Mouse (Mus musculus): Measurements from ENCODE around the gene Micu2.

The Micu2 gene

GRCm38 (mm10) chr14:57894346-57894745 is 104.7 kb downstream of the Micu2 start:
- DNase-seq (ENCODE audit: low spot score in 2 of 2) = no peak

GRCm38 (mm10) chr14:57892961-57893360 is 106.1 kb downstream of the Micu2 start:
- no peak for DNase-seq (ENCODE audit: low spot score in 2 of 2)

- peak; percentile 88 to 96 for DNase-seq (ENCODE audit: low spot score in 2 of 2)
Observed at GRCm38 (mm10) chr14:57890011-57890842, 108.8 kb downstream of the Micu2 start, which contains the start of gene Zdhhc20. TSS of gene Zdhhc20 (minus strand) at chr14:57890276.

GRCm38 (mm10) chr14:57889541-57890010 is 109.5 kb downstream of the Micu2 start:
- DNase-seq (ENCODE audit: low spot score in 2 of 2) = peak in 1 of 2 experiments; percentile 29

GRCm38 (mm10) chr14:57887171-57887570 is 111.9 kb downstream of the Micu2 start:
- DNase-seq (ENCODE audit: low spot score in 2 of 2) = no peak

GRCm38 (mm10) chr14:57886032-57886431 is 113.0 kb downstream of the Micu2 start:
- DNase-seq (ENCODE audit: low spot score in 2 of 2) = no peak

- DNase-seq (ENCODE audit: low spot score in 2 of 2) = no peak
Observed at GRCm38 (mm10) chr14:57883341-57883740, 115.7 kb downstream of the Micu2 start.

GRCm38 (mm10) chr14:57882720-57883119 is 116.3 kb downstream of the Micu2 start:
- no peak for DNase-seq (ENCODE audit: low spot score in 2 of 2)

GRCm38 (mm10) chr14:57881793-57882192 is 117.3 kb downstream of the Micu2 start:
- no peak for DNase-seq (ENCODE audit: low spot score in 2 of 2)

GRCm38 (mm10) chr14:57881074-57881473 is 118.0 kb downstream of the Micu2 start:
- DNase-seq (ENCODE audit: low spot score in 2 of 2) = no peak

GRCm38 (mm10) chr14:57877921-57878320 is 121.1 kb downstream of the Micu2 start:
- DNase-seq (ENCODE audit: low spot score in 2 of 2) = no peak

- DNase-seq (ENCODE audit: low spot score in 2 of 2) = no peak
Observed at GRCm38 (mm10) chr14:57866676-57867276, 132.3 kb downstream of the Micu2 start.
